ENCODE assay signal across 9 mouse cellular contexts in the genomic region with DNA sequence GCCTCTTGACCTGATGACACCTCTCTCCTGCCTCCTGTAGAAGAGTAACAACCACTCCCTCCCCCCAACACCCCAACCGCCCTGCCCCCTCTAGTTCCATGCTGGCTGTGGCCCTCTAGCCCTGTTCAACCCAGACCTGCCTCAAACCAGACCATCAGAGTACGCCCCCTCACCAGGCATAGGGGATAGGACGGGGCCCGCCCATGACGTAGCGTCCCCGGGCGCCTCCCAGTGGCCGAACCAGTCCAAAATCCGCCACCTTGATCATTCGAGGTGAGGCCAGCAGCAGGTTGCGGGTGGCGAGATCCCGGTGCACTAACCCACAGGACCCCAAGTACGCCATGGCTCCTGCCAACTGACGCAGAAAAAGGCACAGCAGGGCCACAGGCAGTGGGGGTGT. TPM values are rescaled to one million over a fixed set of nuclear protein-coding genes. Genes with fewer than 3 reads are reported as not detected.
DNase-seq lines count a peak whose midpoint lies in the region; ATAC-seq and TF ChIP-seq lines count a peak whose summit lies in the region.
"Had no signal": no experiment of that assay in that cellular context is flagged by ENCODE, and none has a peak within 500 bp of the region (broad histone marks: within the 10 kb centered on the region; RNA-seq: fewer than 3 reads in every experiment).

No protein-coding gene starts in this region.

- H3K27ac ChIP-seq in intestine, embryonic 15.5 days = no peak overlapping the region
- H3K27ac ChIP-seq in intestine, embryonic 16.5 days (ENCODE audit: low read length) = no peak overlapping the region
- no peak overlapping the region for H3K27ac ChIP-seq in forebrain, embryonic 11.5 days (ENCODE audit: low read depth, low read length)
- no peak overlapping the region for H3K27ac ChIP-seq in midbrain, postnatal 0 days (ENCODE audit: low read depth, low read length)

- ATAC-seq in intestine, embryonic 15.5 days = no peak
- no peak for ATAC-seq in intestine, embryonic 16.5 days
- peak; percentile 58; the same call in 1 of the 2 replicates for ATAC-seq in forebrain, embryonic 11.5 days (replicated peaks; ENCODE audit: low FRiP score)
- peak; percentile 69 for ATAC-seq in midbrain, postnatal 0 days (ENCODE audit: low FRiP score)

- peak; percentile 56 for DNase-seq in adrenal gland, postnatal 25 days
- DNase-seq in forebrain, embryonic 11.5 days (ENCODE audit: low spot score) = peak; percentile 84
- DNase-seq in kidney, postnatal 25 days = peak; percentile 52 to 60
- DNase-seq in midbrain, postnatal 0 days (ENCODE audit: low spot score) = no peak
- no peak for DNase-seq in urinary bladder, postnatal 14 days (ENCODE audit: low spot score)
- no peak for DNase-seq in layer of hippocampus, adult 11-12 months (ENCODE audit: low spot score)

- WGBS in intestine, embryonic 15.5 days = 36% methylated on average over 16 of the region's 16 CpGs
- WGBS in intestine, embryonic 16.5 days = 38% methylated on average over 16 of the region's 16 CpGs
- 19% methylated on average over 16 of the region's 16 CpGs for WGBS in forebrain, embryonic 11.5 days
- 21% methylated on average over 16 of the region's 16 CpGs for WGBS in midbrain, postnatal 0 days

- peak; percentile 54 for TF ChIP-seq CTCF in midbrain, postnatal 0 days (IDR thresholded peaks at IDR 0.05)

- no peak overlapping the region for H3K9ac ChIP-seq in intestine, embryonic 15.5 days
- no peak overlapping the region for H3K9ac ChIP-seq in intestine, embryonic 16.5 days (ENCODE audit: low read depth, low read length)
- no peak overlapping the region for H3K9ac ChIP-seq in forebrain, embryonic 11.5 days (ENCODE audit: low read length)
- no peak overlapping the region for H3K9ac ChIP-seq in midbrain, postnatal 0 days (replicated peaks; ENCODE audit: low read length, poor library complexity, severe bottlenecking)

- no peaks in the 10 kb centered on the region for H3K4me1 ChIP-seq in intestine, embryonic 15.5 days (replicated peaks)
- H3K4me1 ChIP-seq in intestine, embryonic 16.5 days (ENCODE audit: control insufficient read depth, insufficient read depth, low read length) = peaks cover 5% of the 10 kb centered on the region; the same call in 1 of the 2 replicates
- H3K4me1 ChIP-seq in forebrain, embryonic 11.5 days (replicated peaks; ENCODE audit: control insufficient read depth, insufficient read depth, low read length) = no peaks in the 10 kb centered on the region
- H3K4me1 ChIP-seq in midbrain, postnatal 0 days (ENCODE audit: insufficient read depth, low read length) = 0 out of 2 replicates have a peak, but pooled peaks cover 4% of the 10 kb centered on the region

- peaks cover 22% of the 10 kb centered on the region for H3K36me3 ChIP-seq in intestine, embryonic 15.5 days
- H3K36me3 ChIP-seq in intestine, embryonic 16.5 days (ENCODE audit: control insufficient read depth, insufficient read depth, low read length) = peaks cover 11% of the 10 kb centered on the region; the same call in 1 of the 2 replicates
- H3K36me3 ChIP-seq in forebrain, embryonic 11.5 days (ENCODE audit: control insufficient read depth, insufficient read depth, low read length) = peaks cover 3% of the 10 kb centered on the region; the same call in 1 of the 2 replicates
- H3K36me3 ChIP-seq in midbrain, postnatal 0 days (ENCODE audit: insufficient read depth, low read length) = peaks cover 15% of the 10 kb centered on the region

- H3K4me3 ChIP-seq in intestine, embryonic 15.5 days (replicated peaks) = no peak overlapping the region
- no peak overlapping the region for H3K4me3 ChIP-seq in intestine, embryonic 16.5 days (ENCODE audit: low read length)
- H3K4me3 ChIP-seq in forebrain, embryonic 11.5 days (ENCODE audit: low read depth, low read length) = no peak overlapping the region
- H3K4me3 ChIP-seq in midbrain, postnatal 0 days (ENCODE audit: low read depth, low read length) = no peak overlapping the region
- H3K4me3 ChIP-seq: megakaryocyte, embryonic 14.5 days had no signal

- H3K27me3 ChIP-seq in intestine, embryonic 15.5 days (replicated peaks) = peaks cover 10% of the 10 kb centered on the region
- H3K27me3 ChIP-seq in intestine, embryonic 16.5 days (replicated peaks; ENCODE audit: control insufficient read depth, insufficient read depth, low read length) = no peaks in the 10 kb centered on the region
- H3K27me3 ChIP-seq in forebrain, embryonic 11.5 days (ENCODE audit: control insufficient read depth, insufficient read depth, low read length) = peaks cover 9% of the 10 kb centered on the region; the same call in 1 of the 2 replicates
- peaks cover 8% of the 10 kb centered on the region for H3K27me3 ChIP-seq in midbrain, postnatal 0 days (ENCODE audit: insufficient read depth, low read length)

- H3K9me3 ChIP-seq in intestine, embryonic 15.5 days = no peaks in the 10 kb centered on the region
- no peaks in the 10 kb centered on the region for H3K9me3 ChIP-seq in intestine, embryonic 16.5 days (ENCODE audit: control insufficient read depth, low read length)
- no peaks in the 10 kb centered on the region for H3K9me3 ChIP-seq in forebrain, embryonic 11.5 days (ENCODE audit: control insufficient read depth, low read length)
- no peaks in the 10 kb centered on the region for H3K9me3 ChIP-seq in midbrain, postnatal 0 days (ENCODE audit: low read length)
- H3K9me3 ChIP-seq: megakaryocyte, embryonic 14.5 days had no signal

- H3K4me2 ChIP-seq in intestine, embryonic 15.5 days (replicated peaks) = 0 out of 2 replicates have a peak overlapping the region, but pooled peaks have one; percentile 20
- no peak overlapping the region for H3K4me2 ChIP-seq in intestine, embryonic 16.5 days (ENCODE audit: low read depth, low read length)
- H3K4me2 ChIP-seq in forebrain, embryonic 11.5 days (ENCODE audit: low read depth, low read length, severe bottlenecking) = no peak overlapping the region
- H3K4me2 ChIP-seq in midbrain, postnatal 0 days (ENCODE audit: low read depth, low read length, poor library complexity, severe bottlenecking) = no peak overlapping the region

RNA-seq across cellular contexts. Expression of a gene that starts 3.2 kb away (rescaled TPM):
- 14.4 and 16.4 TPM in 2 replicates for polyA plus RNA-seq in intestine, embryonic 15.5 days (2015; fragmentation: Nextera tagmentation; extraction: Ambion mirVana)
- polyA plus RNA-seq in intestine, embryonic 16.5 days (2015; fragmentation: Nextera tagmentation; extraction: Ambion mirVana) = 20.5 and 23.5 TPM in 2 replicates
- not detected in 2 replicates for total RNA-seq in adrenal gland, postnatal 25 days (2021)
- polyA plus RNA-seq in forebrain, embryonic 11.5 days (2014; fragmentation: Nextera tagmentation; extraction: Ambion mirVana) = 0.73 TPM in 2 replicates
- total RNA-seq in midbrain, postnatal 0 days (2014; rRNA removed) = not detected in 2 replicates
- 0.16 TPM in 2 replicates for polyA plus RNA-seq in midbrain, postnatal 0 days (2015; fragmentation: Nextera tagmentation; extraction: Ambion mirVana)

RNA-seq across cellular contexts. Expression of a gene that starts 9.2 kb away (rescaled TPM):
- 70.4 and 74.6 TPM in 2 replicates for polyA plus RNA-seq in intestine, embryonic 15.5 days (2015; fragmentation: Nextera tagmentation; extraction: Ambion mirVana)
- polyA plus RNA-seq in intestine, embryonic 16.5 days (2015; fragmentation: Nextera tagmentation; extraction: Ambion mirVana) = 73.0 and 75.2 TPM in 2 replicates
- total RNA-seq in adrenal gland, postnatal 25 days (2021) = 43.8 and 52.9 TPM in 2 replicates
- 64.6 and 71.9 TPM in 2 replicates for polyA plus RNA-seq in forebrain, embryonic 11.5 days (2014; fragmentation: Nextera tagmentation; extraction: Ambion mirVana)
- 24.1 and 26.6 TPM in 2 replicates for total RNA-seq in midbrain, postnatal 0 days (2014; rRNA removed)
- 33.5 and 35.0 TPM in 2 replicates for polyA plus RNA-seq in midbrain, postnatal 0 days (2015; fragmentation: Nextera tagmentation; extraction: Ambion mirVana)

RNA-seq across cellular contexts. Expression of a gene that starts 17.0 kb away (rescaled TPM):
- polyA plus RNA-seq in intestine, embryonic 15.5 days (2015; fragmentation: Nextera tagmentation; extraction: Ambion mirVana) = 442 and 459 TPM in 2 replicates
- polyA plus RNA-seq in intestine, embryonic 16.5 days (2015; fragmentation: Nextera tagmentation; extraction: Ambion mirVana) = 470 and 476 TPM in 2 replicates
- 149 and 152 TPM in 2 replicates for total RNA-seq in adrenal gland, postnatal 25 days (2021)
- 250 and 283 TPM in 2 replicates for polyA plus RNA-seq in forebrain, embryonic 11.5 days (2014; fragmentation: Nextera tagmentation; extraction: Ambion mirVana)
- total RNA-seq in midbrain, postnatal 0 days (2014; rRNA removed) = 95.5 and 103 TPM in 2 replicates
- polyA plus RNA-seq in midbrain, postnatal 0 days (2015; fragmentation: Nextera tagmentation; extraction: Ambion mirVana) = 349 and 370 TPM in 2 replicates

RNA-seq across cellular contexts. Expression of a gene that starts 17.8 kb away (rescaled TPM):
- polyA plus RNA-seq in intestine, embryonic 15.5 days (2015; fragmentation: Nextera tagmentation; extraction: Ambion mirVana) = 5.2 and 5.3 TPM in 2 replicates
- polyA plus RNA-seq in intestine, embryonic 16.5 days (2015; fragmentation: Nextera tagmentation; extraction: Ambion mirVana) = 3.4 and 4.1 TPM in 2 replicates
- 18.6 and 19.7 TPM in 2 replicates for total RNA-seq in adrenal gland, postnatal 25 days (2021)
- polyA plus RNA-seq in forebrain, embryonic 11.5 days (2014; fragmentation: Nextera tagmentation; extraction: Ambion mirVana) = 11.0 and 11.1 TPM in 2 replicates
- total RNA-seq in midbrain, postnatal 0 days (2014; rRNA removed) = 117 and 137 TPM in 2 replicates
- polyA plus RNA-seq in midbrain, postnatal 0 days (2015; fragmentation: Nextera tagmentation; extraction: Ambion mirVana) = 21.0 and 23.5 TPM in 2 replicates

RNA-seq across cellular contexts. Expression of a gene that starts 22.5 kb away (rescaled TPM):
- not detected in 2 replicates for polyA plus RNA-seq in intestine, embryonic 15.5 days (2015; fragmentation: Nextera tagmentation; extraction: Ambion mirVana)
- polyA plus RNA-seq in intestine, embryonic 16.5 days (2015; fragmentation: Nextera tagmentation; extraction: Ambion mirVana) = not detected in 2 replicates
- total RNA-seq in adrenal gland, postnatal 25 days (2021) = not detected in 2 replicates
- 0.40 TPM in 1 of 2 replicates, not detected in the other for polyA plus RNA-seq in forebrain, embryonic 11.5 days (2014; fragmentation: Nextera tagmentation; extraction: Ambion mirVana)
- total RNA-seq in midbrain, postnatal 0 days (2014; rRNA removed) = not detected in 2 replicates
- not detected in 2 replicates for polyA plus RNA-seq in midbrain, postnatal 0 days (2015; fragmentation: Nextera tagmentation; extraction: Ambion mirVana)

Comparison
In these comparisons a context has a peak if more than half of its experiments do, and no peak if none do; other contexts are left out.
1. ATAC-seq: peak in forebrain, embryonic 11.5 days (single experiment) and midbrain, postnatal 0 days (single experiment); none in intestine, embryonic 15.5 days (single experiment) and intestine, embryonic 16.5 days (single experiment).
2. DNase-seq: peak in adrenal gland, postnatal 25 days (single experiment), forebrain, embryonic 11.5 days (single experiment) and kidney, postnatal 25 days (2 of 2); none in midbrain, postnatal 0 days (single experiment), urinary bladder, postnatal 14 days (single experiment) and layer of hippocampus, adult 11-12 months (single experiment).